ENCODE assay signal across 16 mouse cellular contexts in the genomic region with DNA sequence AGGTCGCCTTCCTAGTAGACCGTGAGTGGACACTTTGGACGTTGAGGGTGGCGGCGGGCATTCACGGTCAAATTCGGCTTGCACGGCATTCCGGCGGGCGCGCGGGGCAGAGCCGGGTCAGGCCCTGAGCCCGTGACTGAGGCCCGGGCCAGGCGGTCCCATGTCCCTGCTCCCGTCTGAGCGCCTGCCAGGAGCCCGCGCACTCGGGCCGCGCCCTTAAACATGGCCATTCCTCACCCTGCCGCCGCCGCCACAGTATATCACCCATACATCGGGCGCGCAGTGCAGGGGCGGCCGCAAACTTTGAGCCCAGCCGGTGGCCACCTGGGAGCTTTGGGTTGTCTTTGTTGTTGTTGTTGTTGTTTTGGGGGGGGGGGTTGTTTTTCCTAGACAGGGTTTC. TPM values are rescaled to one million over a fixed set of nuclear protein-coding genes. Genes with fewer than 3 reads are reported as not detected.
A peak's percentile ranks its signal among the peaks of the same experiment; 100 is the strongest.
DNase-seq lines count a peak whose midpoint lies in the region; ATAC-seq lines count a peak whose summit lies in the region.
"Had no signal": no experiment of that assay in that cellular context is flagged by ENCODE, and none has a peak within 500 bp of the region (broad histone marks: within the 10 kb centered on the region; RNA-seq: fewer than 3 reads in every experiment).

No protein-coding gene starts in this region.

- H3K27ac ChIP-seq in hindbrain, embryonic 15.5 days (replicated peaks) = no peak overlapping the region
- no peak overlapping the region for H3K27ac ChIP-seq in hindbrain, embryonic 11.5 days (ENCODE audit: low read depth, low read length)
- no peak overlapping the region for H3K27ac ChIP-seq in midbrain, embryonic 12.5 days (replicated peaks)
- H3K27ac ChIP-seq in midbrain, embryonic 13.5 days = no peak overlapping the region
- no peak overlapping the region for H3K27ac ChIP-seq in intestine, embryonic 16.5 days (ENCODE audit: low read length)
- H3K27ac ChIP-seq in stomach, embryonic 16.5 days (ENCODE audit: low read length) = no peak overlapping the region

- no peak overlapping the region for H3K4me3 ChIP-seq in hindbrain, embryonic 15.5 days
- H3K4me3 ChIP-seq in hindbrain, embryonic 11.5 days (ENCODE audit: low read depth, low read length) = no peak overlapping the region
- 0 out of 2 replicates have a peak overlapping the region, but pooled peaks have one; percentile 13 for H3K4me3 ChIP-seq in midbrain, embryonic 12.5 days
- no peak overlapping the region for H3K4me3 ChIP-seq in midbrain, embryonic 13.5 days (replicated peaks)
- peak overlapping the region; percentile 24 for H3K4me3 ChIP-seq in intestine, embryonic 16.5 days (ENCODE audit: low read length)
- H3K4me3 ChIP-seq in stomach, embryonic 16.5 days (replicated peaks; ENCODE audit: low read length) = 0 out of 2 replicates have a peak overlapping the region, but pooled peaks have one; percentile 7

- peak overlapping the region; percentile 26; the same call in 1 of the 2 replicates for H3K4me2 ChIP-seq in hindbrain, embryonic 15.5 days
- H3K4me2 ChIP-seq in hindbrain, embryonic 11.5 days (replicated peaks; ENCODE audit: low read depth, low read length) = no peak overlapping the region
- peak overlapping the region; percentile 22; the same call in 1 of the 2 replicates for H3K4me2 ChIP-seq in midbrain, embryonic 12.5 days (replicated peaks)
- H3K4me2 ChIP-seq in midbrain, embryonic 13.5 days (replicated peaks) = no peak overlapping the region
- H3K4me2 ChIP-seq in intestine, embryonic 16.5 days (ENCODE audit: low read depth, low read length) = peak overlapping the region; percentile 45
- peak overlapping the region; percentile 44 for H3K4me2 ChIP-seq in stomach, embryonic 16.5 days (ENCODE audit: low read depth, low read length)

- no peak overlapping the region for H3K9ac ChIP-seq in hindbrain, embryonic 15.5 days
- no peak overlapping the region for H3K9ac ChIP-seq in hindbrain, embryonic 11.5 days (ENCODE audit: low read depth, low read length)
- H3K9ac ChIP-seq in midbrain, embryonic 12.5 days (replicated peaks) = no peak overlapping the region
- H3K9ac ChIP-seq in midbrain, embryonic 13.5 days (replicated peaks) = no peak overlapping the region
- H3K9ac ChIP-seq in intestine, embryonic 16.5 days (ENCODE audit: low read depth, low read length) = no peak overlapping the region
- no peak overlapping the region for H3K9ac ChIP-seq in stomach, embryonic 16.5 days (ENCODE audit: low read length)

- H3K36me3 ChIP-seq in hindbrain, embryonic 15.5 days = no peaks in the 10 kb centered on the region
- no peaks in the 10 kb centered on the region for H3K36me3 ChIP-seq in hindbrain, embryonic 11.5 days (ENCODE audit: control insufficient read depth, insufficient read depth, low read length)
- no peaks in the 10 kb centered on the region for H3K36me3 ChIP-seq in midbrain, embryonic 12.5 days
- no peaks in the 10 kb centered on the region for H3K36me3 ChIP-seq in midbrain, embryonic 13.5 days
- no peaks in the 10 kb centered on the region for H3K36me3 ChIP-seq in intestine, embryonic 16.5 days (ENCODE audit: control insufficient read depth, insufficient read depth, low read length)
- H3K36me3 ChIP-seq in stomach, embryonic 16.5 days (ENCODE audit: control insufficient read depth, insufficient read depth, low read length) = no peaks in the 10 kb centered on the region

- no peak for DNase-seq in hindbrain, embryonic 11.5 days (ENCODE audit: low spot score)
- DNase-seq in layer of hippocampus, adult 18-20 months (ENCODE audit: low spot score in 2 of 2) = no peak
- DNase-seq: cerebellum, adult 9-11 months; kidney, adult 9 months; lung, postnatal 14 days; thymus, postnatal 14 days had no signal

- H3K9me3 ChIP-seq in hindbrain, embryonic 15.5 days = no peaks in the 10 kb centered on the region
- no peaks in the 10 kb centered on the region for H3K9me3 ChIP-seq in hindbrain, embryonic 11.5 days (ENCODE audit: control insufficient read depth, low read length)
- no peaks in the 10 kb centered on the region for H3K9me3 ChIP-seq in midbrain, embryonic 12.5 days
- no peaks in the 10 kb centered on the region for H3K9me3 ChIP-seq in midbrain, embryonic 13.5 days
- no peaks in the 10 kb centered on the region for H3K9me3 ChIP-seq in intestine, embryonic 16.5 days (ENCODE audit: control insufficient read depth, low read length)
- no peaks in the 10 kb centered on the region for H3K9me3 ChIP-seq in stomach, embryonic 16.5 days (replicated peaks; ENCODE audit: control insufficient read depth, low read length)

- peaks cover 4% of the 10 kb centered on the region; the same call in 1 of the 2 replicates for H3K4me1 ChIP-seq in hindbrain, embryonic 15.5 days (replicated peaks)
- no peaks in the 10 kb centered on the region for H3K4me1 ChIP-seq in hindbrain, embryonic 11.5 days (replicated peaks; ENCODE audit: control insufficient read depth, insufficient read depth, low read length)
- peaks cover 7% of the 10 kb centered on the region for H3K4me1 ChIP-seq in midbrain, embryonic 12.5 days
- H3K4me1 ChIP-seq in midbrain, embryonic 13.5 days (replicated peaks) = 0 out of 2 replicates have a peak, but pooled peaks cover 4% of the 10 kb centered on the region
- peaks cover 7% of the 10 kb centered on the region; the same call in 1 of the 2 replicates for H3K4me1 ChIP-seq in intestine, embryonic 16.5 days (ENCODE audit: control insufficient read depth, insufficient read depth, low read length)
- H3K4me1 ChIP-seq in stomach, embryonic 16.5 days (ENCODE audit: control insufficient read depth, insufficient read depth, low read length) = peaks cover 5% of the 10 kb centered on the region; the same call in 1 of the 2 replicates

- 36% methylated on average over 33 of the region's 33 CpGs for WGBS in hindbrain, embryonic 15.5 days
- WGBS in hindbrain, embryonic 11.5 days = 22% methylated on average over 33 of the region's 33 CpGs
- 37% methylated on average over 33 of the region's 33 CpGs for WGBS in midbrain, embryonic 12.5 days
- 38% methylated on average over 33 of the region's 33 CpGs for WGBS in midbrain, embryonic 13.5 days
- WGBS in intestine, embryonic 16.5 days = 11% methylated on average over 33 of the region's 33 CpGs
- WGBS in stomach, embryonic 16.5 days = 20% methylated on average over 33 of the region's 33 CpGs

- peaks cover 20% of the 10 kb centered on the region for H3K27me3 ChIP-seq in hindbrain, embryonic 15.5 days
- H3K27me3 ChIP-seq in hindbrain, embryonic 11.5 days (ENCODE audit: control insufficient read depth, insufficient read depth, low read length) = peaks cover 11% of the 10 kb centered on the region
- peaks cover 42% of the 10 kb centered on the region for H3K27me3 ChIP-seq in midbrain, embryonic 12.5 days
- H3K27me3 ChIP-seq in midbrain, embryonic 13.5 days = peaks cover 38% of the 10 kb centered on the region
- peaks cover 15% of the 10 kb centered on the region for H3K27me3 ChIP-seq in intestine, embryonic 16.5 days (replicated peaks; ENCODE audit: control insufficient read depth, insufficient read depth, low read length)
- H3K27me3 ChIP-seq in stomach, embryonic 16.5 days (ENCODE audit: control insufficient read depth, insufficient read depth, low read length) = no peaks in the 10 kb centered on the region; the same call in 1 of the 2 replicates

- no peak for ATAC-seq in hindbrain, embryonic 15.5 days (ENCODE audit: low FRiP score, low read depth)
- ATAC-seq in hindbrain, embryonic 11.5 days (ENCODE audit: low FRiP score) = no peak
- no peak for ATAC-seq in midbrain, embryonic 12.5 days (ENCODE audit: low FRiP score, low read depth)
- ATAC-seq in midbrain, embryonic 13.5 days = no peak
- ATAC-seq in intestine, embryonic 16.5 days = peak; percentile 58; the same call in 1 of the 2 replicates
- ATAC-seq in stomach, embryonic 16.5 days (ENCODE audit: insufficient read depth, low FRiP score) = 0 out of 2 replicates have a peak, but pooled peaks have one; percentile 50
- ATAC-seq: forebrain, embryonic 16.5 days had no signal

RNA-seq across cellular contexts. Expression of gene Rpp21, which starts 9.0 kb away (rescaled TPM):
- 132 and 133 TPM in 2 replicates for polyA plus RNA-seq in hindbrain, embryonic 15.5 days (2015; fragmentation: Nextera tagmentation; extraction: Ambion mirVana)
- 86.4 and 91.0 TPM in 2 replicates for polyA plus RNA-seq in hindbrain, embryonic 11.5 days (2014; fragmentation: Nextera tagmentation; extraction: Ambion mirVana)
- 83.5 and 88.2 TPM in 2 replicates for polyA plus RNA-seq in midbrain, embryonic 12.5 days (2016; fragmentation: Nextera tagmentation; extraction: Ambion mirVana)
- polyA plus RNA-seq in midbrain, embryonic 13.5 days (2015; fragmentation: Nextera tagmentation; extraction: Ambion mirVana) = 111 and 115 TPM in 2 replicates
- 129 and 139 TPM in 2 replicates for polyA plus RNA-seq in intestine, embryonic 16.5 days (2015; fragmentation: Nextera tagmentation; extraction: Ambion mirVana)
- polyA plus RNA-seq in stomach, embryonic 16.5 days (2015; fragmentation: Nextera tagmentation; extraction: Ambion mirVana) = 112 and 116 TPM in 2 replicates
- 10 to 100 TPM; 43.8 to 45.2 TPM for total RNA-seq in layer of hippocampus, adult 18-20 months (2021)

RNA-seq across cellular contexts. Expression of gene Trim39, which starts 23.2 kb away (rescaled TPM):
- 24.8 and 27.1 TPM in 2 replicates for polyA plus RNA-seq in hindbrain, embryonic 15.5 days (2015; fragmentation: Nextera tagmentation; extraction: Ambion mirVana)
- 19.5 and 22.3 TPM in 2 replicates for polyA plus RNA-seq in hindbrain, embryonic 11.5 days (2014; fragmentation: Nextera tagmentation; extraction: Ambion mirVana)
- 27.4 and 27.6 TPM in 2 replicates for polyA plus RNA-seq in midbrain, embryonic 12.5 days (2016; fragmentation: Nextera tagmentation; extraction: Ambion mirVana)
- polyA plus RNA-seq in midbrain, embryonic 13.5 days (2015; fragmentation: Nextera tagmentation; extraction: Ambion mirVana) = 29.3 and 31.1 TPM in 2 replicates
- 9.7 and 10.6 TPM in 2 replicates for polyA plus RNA-seq in intestine, embryonic 16.5 days (2015; fragmentation: Nextera tagmentation; extraction: Ambion mirVana)
- polyA plus RNA-seq in stomach, embryonic 16.5 days (2015; fragmentation: Nextera tagmentation; extraction: Ambion mirVana) = 12.8 and 16.2 TPM in 2 replicates
- 10 to 100 TPM; 22.0 to 23.3 TPM for total RNA-seq in layer of hippocampus, adult 18-20 months (2021)

RNA-seq across cellular contexts. Expression of gene H2-M10.2, which starts 37.4 kb away (rescaled TPM):
- polyA plus RNA-seq in hindbrain, embryonic 15.5 days (2015; fragmentation: Nextera tagmentation; extraction: Ambion mirVana) = 0.29 TPM in 1 of 2 replicates, not detected in the other
- not detected in 2 replicates for polyA plus RNA-seq in hindbrain, embryonic 11.5 days (2014; fragmentation: Nextera tagmentation; extraction: Ambion mirVana)
- polyA plus RNA-seq in midbrain, embryonic 12.5 days (2016; fragmentation: Nextera tagmentation; extraction: Ambion mirVana) = 0.27 and 0.37 TPM in 2 replicates
- polyA plus RNA-seq in midbrain, embryonic 13.5 days (2015; fragmentation: Nextera tagmentation; extraction: Ambion mirVana) = 0.28 and 0.36 TPM in 2 replicates
- polyA plus RNA-seq in intestine, embryonic 16.5 days (2015; fragmentation: Nextera tagmentation; extraction: Ambion mirVana) = not detected in 2 replicates
- not detected in 2 replicates for polyA plus RNA-seq in stomach, embryonic 16.5 days (2015; fragmentation: Nextera tagmentation; extraction: Ambion mirVana)
- total RNA-seq in layer of hippocampus, adult 18-20 months (2021) = not detected
- polyA plus RNA-seq: brain, embryonic 14.5 days; embryonic facial prominence, embryonic 14.5 days; gonadal fat pad, adult 2 months; spleen, adult 2 months had no signal

RNA-seq across cellular contexts. Expression of gene H2-T3, which starts 58.8 kb away (rescaled TPM):
- not detected in 2 replicates for polyA plus RNA-seq in hindbrain, embryonic 15.5 days (2015; fragmentation: Nextera tagmentation; extraction: Ambion mirVana)
- not detected in 2 replicates for polyA plus RNA-seq in hindbrain, embryonic 11.5 days (2014; fragmentation: Nextera tagmentation; extraction: Ambion mirVana)
- polyA plus RNA-seq in midbrain, embryonic 12.5 days (2016; fragmentation: Nextera tagmentation; extraction: Ambion mirVana) = not detected in 2 replicates
- polyA plus RNA-seq in midbrain, embryonic 13.5 days (2015; fragmentation: Nextera tagmentation; extraction: Ambion mirVana) = not detected in 2 replicates
- 42.3 and 46.9 TPM in 2 replicates for polyA plus RNA-seq in intestine, embryonic 16.5 days (2015; fragmentation: Nextera tagmentation; extraction: Ambion mirVana)
- polyA plus RNA-seq in stomach, embryonic 16.5 days (2015; fragmentation: Nextera tagmentation; extraction: Ambion mirVana) = 3.4 and 4.0 TPM in 2 replicates
- not detected for total RNA-seq in layer of hippocampus, adult 18-20 months (2021)
- polyA plus RNA-seq: brain, embryonic 14.5 days; embryonic facial prominence, embryonic 14.5 days; forebrain, embryonic 16.5 days; gonadal fat pad, adult 2 months; spleen, adult 2 months had no signal

Comparison
In these comparisons a context has a peak if more than half of its experiments do, and no peak if none do; other contexts are left out.
1. H3K4me2 ChIP-seq: peak in hindbrain, embryonic 15.5 days (single experiment), midbrain, embryonic 12.5 days (single experiment), intestine, embryonic 16.5 days (single experiment) and stomach, embryonic 16.5 days (single experiment); none in hindbrain, embryonic 11.5 days (single experiment) and midbrain, embryonic 13.5 days (single experiment).
2. H3K4me3 ChIP-seq: peak in midbrain, embryonic 12.5 days (single experiment), intestine, embryonic 16.5 days (single experiment) and stomach, embryonic 16.5 days (single experiment); none in hindbrain, embryonic 15.5 days (single experiment), hindbrain, embryonic 11.5 days (single experiment) and midbrain, embryonic 13.5 days (single experiment).
3. ATAC-seq: peak in intestine, embryonic 16.5 days (single experiment) and stomach, embryonic 16.5 days (single experiment); none in hindbrain, embryonic 15.5 days (single experiment), hindbrain, embryonic 11.5 days (single experiment), midbrain, embryonic 12.5 days (single experiment) and midbrain, embryonic 13.5 days (single experiment).